Mouse (Mus musculus) testis, adult 2 months (tissue): Measurements from ENCODE around the gene Il4i1. TPM values are rescaled to one million over a fixed set of nuclear protein-coding genes. Genes with fewer than 3 reads are reported as not detected.
A peak's percentile ranks its signal among the peaks of the same experiment; 100 is the strongest.

ENCODE experiments used
- H3K27ac ChIP-seq: fragments of 200-500 bp; 2 replicates; pipeline ENCODE4 v1.5.1; 2012; ENCODE audit warnings: low read depth, low read length; ENCODE audit not compliant: control insufficient read depth, insufficient read depth
- H3K27me3 ChIP-seq: fragments of 200-500 bp; 2 replicates; pipeline ENCODE4 v1.6.1; 2012; ENCODE audit warnings: mild to moderate bottlenecking, low read length, moderate library complexity; ENCODE audit not compliant: control insufficient read depth, insufficient read depth
- H3K36me3 ChIP-seq: fragments of 200-500 bp; 2 replicates; pipeline ENCODE4 v1.6.1; 2012; ENCODE audit warnings: mild to moderate bottlenecking, low read length; ENCODE audit not compliant: control insufficient read depth, insufficient read depth
- H3K4me1 ChIP-seq: fragments of 200-500 bp; 2 replicates; pipeline ENCODE4 v1.6.1; 2012; ENCODE audit warnings: low read length; ENCODE audit not compliant: control insufficient read depth, insufficient read depth
- H3K4me3 ChIP-seq: fragments of 200-500 bp; 2 replicates; pipeline ENCODE4 v1.5.1; 2012; ENCODE audit warnings: low read depth, mild to moderate bottlenecking, low read length, moderate library complexity, mixed read lengths; ENCODE audit not compliant: control insufficient read depth
- CTCF ChIP-seq: fragments of 200-500 bp; IDR thresholded peaks from 2 replicates; pipeline ENCODE4 v1.5.1; 2012; ENCODE audit warnings: low read depth, mild to moderate bottlenecking, inconsistent platforms, low read length, moderate library complexity; ENCODE audit not compliant: control insufficient read depth, insufficient read depth, insufficient replicate concordance
- POLR2A ChIP-seq: fragments of 200-500 bp; IDR thresholded peaks from 2 replicates; pipeline ENCODE4 v1.6.1; 2012; ENCODE audit warnings: low read depth, mild to moderate bottlenecking, inconsistent platforms, low read length, moderate library complexity; ENCODE audit not compliant: control insufficient read depth
- polyA plus RNA-seq: library from polyadenylated mRNA; depleted of rRNA; stranded (reverse); fragments of >200 nt; gene quantifications from 2 replicates; pipeline ENCODE4 v1.2.3, GENCODE M21; 2012

Gene Il4i1
- polyA plus RNA-seq, 1 experiment = 97.2 TPM

- Histone ChIP-seq H3K4me3 (peak overlapping the region; percentile 74), H3K27me3 (no peaks in the 10 kb centered on the region), H3K27ac (peak overlapping the region; percentile 68), H3K4me1 (peaks cover 14% of the 10 kb centered on the region), H3K36me3 (no peaks in the 10 kb centered on the region)
- no peak; the same call in 1 of the 2 replicates for TF ChIP-seq POLR2A
- TF ChIP-seq CTCF = no peak
These were observed 24.2 kb downstream of the Il4i1 start for GRCm38 (mm10) chr7:44840426-44840825.

GRCm38 (mm10) chr7:44841825-44842463, 25.8 kb downstream of the Il4i1 start:
- H3K4me3 ChIP-seq = peak overlapping the region; percentile 74
- no peak overlapping the region; the same call in 1 of the 2 replicates for H3K27ac ChIP-seq
- H3K36me3 ChIP-seq = no peaks in the 10 kb centered on the region
- no peaks in the 10 kb centered on the region for H3K27me3 ChIP-seq
- peaks cover 14% of the 10 kb centered on the region for H3K4me1 ChIP-seq
- no peak for TF ChIP-seq POLR2A
- no peak for TF ChIP-seq CTCF

GRCm38 (mm10) chr7:44845006-44845405, 28.8 kb downstream of the Il4i1 start:
- no peak for TF ChIP-seq CTCF
- no peak for TF ChIP-seq POLR2A
- Histone ChIP-seq H3K36me3 (no peaks in the 10 kb centered on the region), H3K4me3 (no peak overlapping the region), H3K27ac (no peak overlapping the region), H3K27me3 (no peaks in the 10 kb centered on the region), H3K4me1 (peaks cover 16% of the 10 kb centered on the region)

- TF ChIP-seq POLR2A (no peak), CTCF (no peak)
- no peak overlapping the region for H3K4me3 ChIP-seq
- H3K4me1 ChIP-seq = peaks cover 20% of the 10 kb centered on the region
- H3K27me3 ChIP-seq = no peaks in the 10 kb centered on the region
- no peaks in the 10 kb centered on the region for H3K36me3 ChIP-seq
- no peak overlapping the region for H3K27ac ChIP-seq
These were observed 30.6 kb downstream of the Il4i1 start for GRCm38 (mm10) chr7:44846804-44847203.

- H3K36me3 ChIP-seq = no peaks in the 10 kb centered on the region
- H3K27me3 ChIP-seq = no peaks in the 10 kb centered on the region
- peaks cover 24% of the 10 kb centered on the region for H3K4me1 ChIP-seq
- TF ChIP-seq CTCF (no peak), POLR2A (no peak)
- H3K27ac ChIP-seq = no peak overlapping the region; the same call in 1 of the 2 replicates
- peak overlapping the region; percentile 93 for H3K4me3 ChIP-seq
These were observed 31.6 kb downstream of the Il4i1 start for GRCm38 (mm10) chr7:44847772-44848171.

GRCm38 (mm10) chr7:44848561-44849415, 32.6 kb downstream of the Il4i1 start, which contains the start of the genes Akt1s1 and Tbc1d17:
Akt1s1 (plus strand) TSS chr7:44848991.
Tbc1d17 (minus strand) TSS chr7:44849079.
- TF ChIP-seq POLR2A (peak; percentile 61), CTCF (no peak)
- peak within 1 kb of the TSS; percentile 93 for H3K4me3 ChIP-seq
- no peaks in the 10 kb centered on the region for H3K27me3 ChIP-seq
- H3K27ac ChIP-seq = peak within 1 kb of the TSS; percentile 99
- H3K4me1 ChIP-seq = peaks cover 27% of the 10 kb centered on the region
- no peaks in the 10 kb centered on the region for H3K36me3 ChIP-seq
